Mouse (Mus musculus) limb, embryonic 13.5 days (tissue): Measurements from ENCODE around the gene Iscu. TPM values are rescaled to one million over a fixed set of nuclear protein-coding genes. Genes with fewer than 3 reads are reported as not detected.
A peak's percentile ranks its signal among the peaks of the same experiment; 100 is the strongest.

Experiments
- ATAC-seq: fragments of 200-750 bp; cut with Nextera tagmentation; 2 replicates; pipeline ENCODE4 v1.8.0; 2017; ENCODE audit warnings: low read depth, moderate number of reproducible peaks, moderate TSS enrichment; ENCODE audit not compliant: low FRiP score
- H3K27ac ChIP-seq: fragments of 300-500 bp; sonication (generic); 2 replicates; pipeline ENCODE4 v1.5.1; 2015; ENCODE audit warnings: inconsistent platforms, mild to moderate bottlenecking, moderate library complexity
- H3K27me3 ChIP-seq: fragments of 300-500 bp; sonication (generic); 2 replicates; pipeline ENCODE4 v1.6.1; 2015; ENCODE audit warnings: mild to moderate bottlenecking, inconsistent platforms
- H3K36me3 ChIP-seq: fragments of 300-500 bp; sonication (generic); 2 replicates; pipeline ENCODE4 v1.6.1; 2015; ENCODE audit warnings: inconsistent platforms, mild to moderate bottlenecking, moderate library complexity
- H3K4me1 ChIP-seq: fragments of 300-500 bp; sonication (generic); 2 replicates; pipeline ENCODE4 v1.6.1; 2015; ENCODE audit warnings: inconsistent platforms
- H3K4me2 ChIP-seq: fragments of 300-500 bp; sonication (generic); replicated peaks from 2 replicates; pipeline ENCODE4 v1.6.1; 2015; ENCODE audit warnings: inconsistent platforms, mild to moderate bottlenecking, moderate library complexity
- H3K4me3 ChIP-seq: fragments of 300-500 bp; sonication (generic); 2 replicates; pipeline ENCODE4 v1.5.1; 2015; ENCODE audit warnings: moderate library complexity, mild to moderate bottlenecking, inconsistent platforms
- H3K9ac ChIP-seq: fragments of 300-500 bp; sonication (generic); 2 replicates; pipeline ENCODE4 v1.6.1; 2015; ENCODE audit warnings: mild to moderate bottlenecking, inconsistent platforms
- H3K9me3 ChIP-seq: fragments of 300-500 bp; sonication (generic); 2 replicates; pipeline ENCODE4 v1.6.1; 2016; ENCODE audit warnings: inconsistent platforms
- WGBS: fragments of 180-500 bp; shearing (Covaris S2); methylation state at CpG from one replicate; pipeline ENCODE4 v1.1.7; 2015; 5-methylcytosine and 5-hydroxymethylcytosine counted together
- polyA plus RNA-seq: library from polyadenylated mRNA; unstranded; fragments of >200 nt; fragmentation: Nextera tagmentation; extraction: Ambion mirVana; gene quantifications from 2 replicates; pipeline ENCODE4 v1.2.1, GENCODE M21; 2015

The Iscu gene
- polyA plus RNA-seq = 96.3 and 98.5 TPM in 2 replicates

- peak; percentile 88 for ATAC-seq
- WGBS = 0% methylated on average over 36 of the region's 49 CpGs
Observed at GRCm38 (mm10) chr5:113772450-113772895, at the start of gene Iscu, which contains the start of gene Sart3. Gene Iscu (plus strand): TSS chr5:113772748. Gene Sart3 (minus strand): TSS chr5:113772510.

DNA sequence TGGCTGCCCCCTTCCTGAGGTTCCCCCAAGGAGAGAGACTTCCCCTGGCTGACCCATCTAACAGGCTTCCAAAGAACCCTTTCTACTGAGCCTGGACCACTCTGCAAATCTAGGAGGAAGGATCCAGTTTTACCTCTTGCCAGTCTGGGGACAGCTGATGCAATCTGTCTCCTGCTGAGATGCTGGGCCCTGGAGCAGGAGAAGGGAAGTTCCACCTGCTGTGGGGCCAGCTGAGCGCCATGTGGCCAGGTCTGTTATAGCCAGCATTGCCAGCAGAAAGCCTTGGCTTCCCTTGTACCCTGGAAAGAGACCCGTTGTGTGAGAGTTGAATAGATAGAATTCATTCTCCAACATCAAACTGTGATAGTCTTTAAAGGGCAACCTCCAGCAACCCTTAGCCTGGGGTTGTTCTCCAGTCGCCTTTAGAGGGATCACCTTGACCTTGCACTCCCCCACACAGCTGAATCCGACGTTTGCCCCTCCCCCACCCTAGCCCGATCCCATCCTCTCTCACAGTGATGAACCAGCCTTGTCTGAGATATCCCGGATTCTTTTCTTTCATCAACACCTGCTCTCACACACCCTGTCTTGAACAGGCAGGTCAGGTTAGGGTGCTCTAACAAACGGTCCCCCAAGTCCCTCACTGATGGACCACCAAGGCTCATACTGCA, 48.8 kb upstream of the Iscu start:
- Histone ChIP-seq H3K4me3 (no peak overlapping the region), H3K9ac (no peak overlapping the region), H3K27ac (no peak overlapping the region), H3K36me3 (no peaks in the 10 kb centered on the region), H3K4me1 (0 out of 2 replicates have a peak, but pooled peaks cover 4% of the 10 kb centered on the region), H3K9me3 (no peaks in the 10 kb centered on the region), H3K27me3 (no peaks in the 10 kb centered on the region; the same call in 1 of the 2 replicates), H3K4me2 (no peak overlapping the region)
- 37% methylated on average over 8 of the region's 8 CpGs for WGBS
- no peak for ATAC-seq

More at GRCm38 (mm10) chr5:113772450-113772895, at the start of gene Iscu, which contains the start of gene Sart3:
- Histone ChIP-seq H3K4me3 (peak within 1 kb of the TSS; percentile 99), H3K9ac (peak within 1 kb of the TSS; percentile 97), H3K27ac (peak within 1 kb of the TSS; percentile 95), H3K4me1 (peaks cover 32% of the 10 kb centered on the region), H3K27me3 (no peaks in the 10 kb centered on the region), H3K9me3 (no peaks in the 10 kb centered on the region), H3K36me3 (peaks cover 53% of the 10 kb centered on the region), H3K4me2 (peak within 1 kb of the TSS; percentile 94)

DNA sequence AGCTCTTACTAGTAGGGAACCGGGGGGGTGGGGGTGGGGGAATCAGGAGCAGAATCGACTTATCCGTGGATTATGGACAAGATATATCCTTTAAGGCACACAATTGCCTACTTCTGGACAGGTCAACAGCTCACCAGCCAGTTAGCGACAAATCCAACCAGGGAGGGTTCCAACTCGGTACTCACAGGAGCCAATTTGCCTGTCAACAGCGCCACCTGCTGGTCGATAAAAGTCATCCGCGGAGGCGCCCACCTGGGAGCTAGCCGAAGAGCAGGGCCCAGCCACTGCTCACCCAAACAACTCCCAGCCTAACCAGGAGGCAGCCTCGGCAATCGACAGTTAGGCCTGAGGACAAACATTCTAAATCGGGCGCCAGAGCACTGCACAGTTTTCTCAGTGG, 48.1 kb upstream of the Iscu start, which contains the start of gene 1700069L16Rik:
1700069L16Rik (minus strand) TSS at position 327 of the 400 bp plus-strand sequence.
- Histone ChIP-seq H3K4me2 (no peak within 1 kb of the TSS), H3K36me3 (no peaks in the 10 kb centered on the region), H3K27me3 (no peaks in the 10 kb centered on the region; the same call in 1 of the 2 replicates), H3K4me1 (0 out of 2 replicates have a peak, but pooled peaks cover 4% of the 10 kb centered on the region), H3K9ac (no peak within 1 kb of the TSS), H3K4me3 (no peak within 1 kb of the TSS), H3K27ac (no peak within 1 kb of the TSS), H3K9me3 (no peaks in the 10 kb centered on the region)
- peak; percentile 51; the same call in 1 of the 2 replicates for ATAC-seq
- WGBS = 3% methylated on average over 15 of the region's 15 CpGs

GRCm38 (mm10) chr5:113725417-113725816, 47.1 kb upstream of the Iscu start:
- no peak for ATAC-seq
- peaks cover 6% of the 10 kb centered on the region; the same call in 1 of the 2 replicates for H3K4me1 ChIP-seq
- H3K9ac ChIP-seq = no peak overlapping the region
- no peak overlapping the region for H3K27ac ChIP-seq
- H3K9me3 ChIP-seq = no peaks in the 10 kb centered on the region
- H3K4me3 ChIP-seq = no peak overlapping the region
- no peak overlapping the region for H3K4me2 ChIP-seq
- 73% methylated on average over 12 of the region's 12 CpGs for WGBS
- no peaks in the 10 kb centered on the region for H3K36me3 ChIP-seq
- no peaks in the 10 kb centered on the region; the same call in 1 of the 2 replicates for H3K27me3 ChIP-seq

DNA sequence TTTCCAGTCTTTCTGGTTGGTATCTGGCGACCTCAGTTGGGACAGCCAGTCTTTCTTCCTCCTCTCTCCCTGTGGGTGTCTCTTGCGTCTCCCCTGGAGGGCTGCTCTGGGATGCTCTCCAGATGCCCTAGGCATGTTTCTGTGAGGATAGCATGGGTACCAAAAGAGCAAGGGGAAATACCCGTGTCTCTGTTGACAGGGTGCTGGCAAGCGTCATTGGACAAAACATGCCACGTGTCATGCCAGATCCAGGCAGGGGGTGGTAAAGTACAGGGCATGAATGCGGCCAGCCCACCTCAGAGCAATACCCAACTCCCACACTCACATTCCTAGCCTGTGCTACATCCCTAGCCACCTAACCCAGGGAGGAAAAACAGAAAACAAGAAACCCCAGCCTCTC, 45.9 kb upstream of the Iscu start:
- ATAC-seq = no peak
- H3K9ac ChIP-seq = no peak overlapping the region
- no peak overlapping the region for H3K27ac ChIP-seq
- no peaks in the 10 kb centered on the region for H3K9me3 ChIP-seq
- no peak overlapping the region for H3K4me2 ChIP-seq
- no peaks in the 10 kb centered on the region for H3K36me3 ChIP-seq
- H3K4me3 ChIP-seq = no peak overlapping the region
- WGBS = 68% methylated on average over 6 of the region's 6 CpGs
- peaks cover 10% of the 10 kb centered on the region; the same call in 1 of the 2 replicates for H3K4me1 ChIP-seq
- H3K27me3 ChIP-seq = no peaks in the 10 kb centered on the region; the same call in 1 of the 2 replicates

GRCm38 (mm10) chr5:113727238-113727637, 45.3 kb upstream of the Iscu start:
- Histone ChIP-seq H3K36me3 (no peaks in the 10 kb centered on the region), H3K27me3 (no peaks in the 10 kb centered on the region; the same call in 1 of the 2 replicates), H3K4me3 (no peak overlapping the region), H3K4me1 (peaks cover 10% of the 10 kb centered on the region; the same call in 1 of the 2 replicates), H3K4me2 (no peak overlapping the region), H3K9ac (no peak overlapping the region), H3K27ac (no peak overlapping the region), H3K9me3 (no peaks in the 10 kb centered on the region)
- WGBS = 63% methylated on average over 12 of the region's 12 CpGs
- ATAC-seq = no peak

DNA sequence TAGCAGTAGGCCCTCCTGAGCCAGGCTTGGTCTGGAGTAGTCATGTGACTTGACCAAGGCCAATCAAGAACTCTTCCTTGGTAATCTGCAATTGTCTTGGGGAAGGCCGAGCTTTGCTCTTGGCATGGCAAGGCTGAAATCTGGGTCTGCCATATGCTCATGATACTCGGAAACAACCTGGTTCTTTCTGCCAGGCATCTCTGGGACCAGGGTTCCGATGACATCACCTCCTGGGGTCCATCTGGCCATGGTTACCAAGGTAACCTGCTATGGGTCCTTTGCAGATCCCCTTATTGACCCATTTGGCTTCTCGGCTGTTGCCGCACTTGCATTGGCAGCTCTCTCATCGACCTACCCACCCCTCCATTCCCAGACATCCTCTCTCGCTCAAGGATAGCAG, 44.5 kb upstream of the Iscu start:
- no peak for ATAC-seq
- no peak overlapping the region for H3K4me2 ChIP-seq
- H3K27ac ChIP-seq = no peak overlapping the region
- no peaks in the 10 kb centered on the region; the same call in 1 of the 2 replicates for H3K27me3 ChIP-seq
- no peak overlapping the region for H3K9ac ChIP-seq
- H3K4me1 ChIP-seq = peaks cover 10% of the 10 kb centered on the region; the same call in 1 of the 2 replicates
- H3K9me3 ChIP-seq = no peaks in the 10 kb centered on the region
- no peak overlapping the region for H3K4me3 ChIP-seq
- WGBS = 54% methylated on average over 7 of the region's 7 CpGs
- H3K36me3 ChIP-seq = no peaks in the 10 kb centered on the region

DNA sequence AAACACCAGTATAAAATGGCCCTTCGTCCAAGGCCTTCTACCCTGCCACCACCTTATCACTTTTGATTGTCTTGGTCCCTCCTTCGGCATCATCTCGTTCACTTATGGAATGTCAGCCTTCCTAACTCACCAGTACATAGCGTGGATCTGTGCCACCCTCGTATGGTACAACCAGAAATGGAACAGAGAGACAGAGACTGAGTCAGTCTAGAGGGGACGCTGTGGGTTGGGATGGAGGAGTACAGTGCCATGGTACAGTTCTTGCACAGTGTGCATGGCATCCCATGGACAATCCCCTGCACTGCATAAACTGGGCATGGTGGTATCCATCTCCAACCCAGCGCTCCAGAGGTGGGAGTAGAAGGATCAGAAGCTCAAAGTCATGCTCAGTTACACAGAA, 43.9 kb upstream of the Iscu start:
- Histone ChIP-seq H3K4me3 (no peak overlapping the region), H3K9me3 (no peaks in the 10 kb centered on the region), H3K27ac (no peak overlapping the region), H3K27me3 (no peaks in the 10 kb centered on the region; the same call in 1 of the 2 replicates), H3K36me3 (no peaks in the 10 kb centered on the region), H3K4me1 (peaks cover 10% of the 10 kb centered on the region; the same call in 1 of the 2 replicates), H3K9ac (no peak overlapping the region), H3K4me2 (no peak overlapping the region)
- WGBS = 85% methylated on average over 7 of the region's 7 CpGs
- ATAC-seq = no peak

DNA sequence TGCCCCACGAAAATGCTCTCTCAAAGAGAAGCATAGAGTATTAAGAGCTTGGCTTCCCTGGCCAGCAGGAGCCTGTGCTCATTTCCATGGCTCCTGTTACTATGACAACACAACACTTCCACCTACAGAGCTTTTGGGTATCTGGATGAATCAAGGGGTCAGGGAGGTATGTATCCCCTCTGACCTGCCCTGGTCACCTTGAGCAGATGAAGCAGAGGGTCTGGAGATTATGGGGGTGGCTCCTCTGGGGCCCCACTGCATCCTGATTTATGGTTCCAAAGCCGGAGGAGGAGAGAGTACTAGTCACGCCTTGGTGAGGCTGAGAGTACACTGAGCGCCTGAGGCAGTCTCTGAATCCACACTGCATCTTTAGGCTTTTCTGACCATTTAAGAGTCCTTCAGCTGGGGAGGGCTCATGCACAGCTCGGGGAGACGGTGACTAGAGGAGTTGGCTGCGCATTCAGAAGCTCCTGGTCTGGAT, 41.9 kb upstream of the Iscu start:
- no peak for ATAC-seq
- no peaks in the 10 kb centered on the region for H3K9me3 ChIP-seq
- H3K9ac ChIP-seq = no peak overlapping the region
- H3K36me3 ChIP-seq = no peaks in the 10 kb centered on the region
- H3K27me3 ChIP-seq = no peaks in the 10 kb centered on the region; the same call in 1 of the 2 replicates
- H3K4me3 ChIP-seq = no peak overlapping the region
- no peak overlapping the region for H3K27ac ChIP-seq
- H3K4me1 ChIP-seq = peaks cover 9% of the 10 kb centered on the region; the same call in 1 of the 2 replicates
- no peak overlapping the region for H3K4me2 ChIP-seq
- WGBS = 58% methylated on average over 7 of the region's 7 CpGs

GRCm38 (mm10) chr5:113731174-113731573, 41.4 kb upstream of the Iscu start:
- H3K9ac ChIP-seq = no peak overlapping the region
- no peaks in the 10 kb centered on the region; the same call in 1 of the 2 replicates for H3K27me3 ChIP-seq
- H3K36me3 ChIP-seq = no peaks in the 10 kb centered on the region
- H3K4me3 ChIP-seq = no peak overlapping the region
- 89% methylated on average over 7 of the region's 7 CpGs for WGBS
- no peak for ATAC-seq
- H3K4me2 ChIP-seq = no peak overlapping the region
- no peaks in the 10 kb centered on the region for H3K9me3 ChIP-seq
- H3K27ac ChIP-seq = no peak overlapping the region
- H3K4me1 ChIP-seq = peaks cover 10% of the 10 kb centered on the region

DNA sequence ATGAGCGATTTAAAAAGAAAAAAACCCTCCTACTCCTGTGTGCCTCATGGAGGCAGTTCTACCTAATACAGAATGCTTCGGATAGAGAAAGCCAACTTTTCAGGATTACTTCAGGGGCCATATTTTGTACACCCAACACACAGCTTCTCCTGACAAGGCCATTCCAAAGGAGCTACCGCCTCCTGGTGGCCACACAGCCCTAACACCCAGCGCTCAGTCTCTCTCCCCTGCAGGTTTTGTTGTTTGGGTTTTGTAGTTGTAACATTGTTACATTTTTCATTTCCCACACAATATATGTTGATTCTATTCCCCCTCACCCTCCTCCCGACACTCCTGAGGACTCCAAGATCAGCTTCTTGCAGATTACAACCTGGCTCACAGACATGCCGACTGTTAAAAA, 40.4 kb upstream of the Iscu start:
- H3K4me1 ChIP-seq = peaks cover 20% of the 10 kb centered on the region
- ATAC-seq = no peak
- H3K4me3 ChIP-seq = no peak overlapping the region
- no peak overlapping the region for H3K4me2 ChIP-seq
- no peaks in the 10 kb centered on the region; the same call in 1 of the 2 replicates for H3K27me3 ChIP-seq
- no peaks in the 10 kb centered on the region for H3K9me3 ChIP-seq
- no peak overlapping the region for H3K9ac ChIP-seq
- WGBS = 23% methylated on average over 6 of the region's 6 CpGs
- no peaks in the 10 kb centered on the region for H3K36me3 ChIP-seq
- H3K27ac ChIP-seq = no peak overlapping the region

GRCm38 (mm10) chr5:113734376-113734775, 38.2 kb upstream of the Iscu start:
- no peaks in the 10 kb centered on the region for H3K27me3 ChIP-seq
- ATAC-seq = no peak
- no peaks in the 10 kb centered on the region for H3K9me3 ChIP-seq
- no peak overlapping the region for H3K9ac ChIP-seq
- H3K4me3 ChIP-seq = no peak overlapping the region
- 76% methylated on average over 5 of the region's 5 CpGs for WGBS
- peaks cover 22% of the 10 kb centered on the region for H3K36me3 ChIP-seq
- no peak overlapping the region for H3K27ac ChIP-seq
- no peak overlapping the region for H3K4me2 ChIP-seq
- peaks cover 24% of the 10 kb centered on the region for H3K4me1 ChIP-seq
